Mouse (Mus musculus): ENCODE data around the gene Hist1h3d.

GRCm38 (mm10) chr13:23526312-23526711 lies 49.3 kb upstream of the Hist1h3d start:
- TF ChIP-seq POLR2A (IDR thresholded peaks at IDR 0.05; ENCODE audit: borderline replicate concordance, extremely low read depth, insufficient read depth, insufficient read length, poor library complexity, severe bottlenecking) (no peak), CTCF (IDR thresholded peaks at IDR 0.05; ENCODE audit: borderline replicate concordance, extremely low read depth, insufficient read depth, insufficient read length) (no peak)

Measured in brain, embryonic 14.5 days (tissue).